Mouse (Mus musculus) heart, adult 2 months (tissue): ENCODE measurements around the gene Nsg1.

Experiments used
- CTCF ChIP-seq: fragments of 200-600 bp; IDR thresholded peaks from 2 replicates; pipeline ENCODE4 v1.8.1; 2022; ENCODE audit warnings: antibody characterized with exemption, mild to moderate bottlenecking, moderate library complexity
- POLR2A ChIP-seq: fragments of 200-500 bp; IDR thresholded peaks from 2 replicates; pipeline ENCODE4 v1.6.1; 2011; ENCODE audit warnings: mild to moderate bottlenecking, low read depth, low read length, control low read depth; ENCODE audit not compliant: insufficient read depth

- TF ChIP-seq CTCF (no peak), POLR2A (no peak)
These were observed 38.0 kb downstream of the Nsg1 start for GRCm38 (mm10) chr5:38121699-38122098.
